Mouse (Mus musculus): ENCODE results near the gene Hoxc10.

DNA sequence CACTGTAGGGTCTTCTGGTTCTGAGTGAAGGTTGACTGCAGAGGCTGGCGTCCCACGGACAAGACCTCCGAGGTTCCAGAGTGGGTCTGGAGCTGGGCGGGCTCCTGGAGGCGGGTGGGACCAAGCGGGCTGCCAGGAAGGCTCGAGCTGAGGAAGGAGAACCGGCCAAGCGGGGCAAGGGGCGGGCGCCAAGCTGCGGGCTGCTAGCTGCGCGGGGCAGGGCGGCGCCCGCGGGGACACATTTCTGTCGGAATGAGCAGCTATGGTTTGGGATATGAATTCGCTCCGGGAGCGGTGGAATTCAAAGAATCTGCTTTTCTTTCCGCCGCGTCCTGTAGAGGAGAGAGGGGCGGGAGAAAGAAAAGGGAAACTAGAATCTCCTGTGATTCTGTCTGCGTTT, 31.7 kb upstream of the Hoxc10 start:
- TF ChIP-seq EP300 (IDR thresholded peaks at IDR 0.05; ENCODE audit: low read depth): no peak
- TF ChIP-seq CTCF (IDR thresholded peaks at IDR 0.05; ENCODE audit: low read depth): no peak

All from liver, postnatal 0 days (tissue).